Mouse (Mus musculus): Measurements from ENCODE around the gene Alox5.

Gene Alox5

DNA sequence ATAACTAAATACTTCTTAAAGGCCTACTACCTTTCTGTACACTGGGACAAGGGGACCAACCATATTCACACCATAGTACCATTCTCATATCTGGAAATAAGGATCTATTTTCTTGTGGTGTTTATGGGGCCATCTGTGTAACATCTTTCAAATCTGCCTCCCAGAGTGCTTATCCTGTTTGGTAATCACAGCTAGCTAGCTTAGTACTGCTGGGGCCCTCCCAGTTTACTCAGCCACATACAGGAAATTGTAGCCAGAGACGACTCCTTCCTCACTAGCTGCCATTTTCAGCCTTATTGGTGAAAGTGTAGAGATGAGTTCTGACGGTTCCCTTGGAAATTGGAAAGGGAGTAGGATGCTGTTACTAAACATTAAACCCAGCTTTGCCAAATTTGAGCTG, 79.4 kb downstream of the Alox5 start:
- DNase-seq: no peak

- DNase-seq: no peak
Observed at GRCm38 (mm10) chr6:116380157-116380556, 80.8 kb downstream of the Alox5 start.

DNA sequence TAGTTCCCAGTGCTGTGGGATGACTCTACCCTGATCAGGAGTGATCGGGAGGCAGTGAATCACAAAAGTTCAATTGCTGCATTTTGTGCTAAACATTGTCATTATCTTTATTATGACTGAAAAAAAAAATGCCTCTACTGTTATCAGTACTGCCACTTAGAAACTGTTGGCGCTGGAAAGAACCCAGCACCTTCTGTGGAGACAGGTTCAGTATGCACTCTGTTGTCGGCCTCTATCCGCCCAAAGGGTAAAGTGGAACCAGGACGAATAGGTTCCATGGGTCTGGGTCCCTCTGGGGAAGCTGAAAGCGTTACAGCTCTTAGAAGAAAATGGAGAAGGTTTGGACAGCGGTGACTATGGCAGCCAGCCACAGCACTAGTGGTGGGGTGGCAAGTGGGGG, 82.1 kb downstream of the Alox5 start:
- no peak for DNase-seq

- DNase-seq: no peak
Observed at GRCm38 (mm10) chr6:116374618-116375017, 86.4 kb downstream of the Alox5 start.

DNA sequence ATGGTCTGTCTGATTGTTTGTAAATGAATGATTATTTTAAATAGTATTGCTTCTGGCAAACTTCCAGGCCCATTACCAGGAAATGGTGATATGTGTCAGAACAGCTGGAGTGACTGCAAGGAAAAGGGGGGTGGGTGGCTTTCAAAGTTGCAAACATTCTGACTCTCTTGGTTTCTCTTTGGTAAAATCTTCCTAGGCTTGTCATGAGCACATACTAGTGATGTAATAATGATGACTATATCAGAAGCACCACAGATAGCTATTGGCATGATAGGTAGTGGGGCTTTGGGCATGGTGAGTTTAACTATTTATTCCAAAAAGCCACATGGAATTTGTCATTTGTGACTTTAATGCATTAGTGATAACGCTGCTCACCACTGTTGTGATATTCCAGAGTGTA, 86.8 kb downstream of the Alox5 start:
- no peak for DNase-seq

GRCm38 (mm10) chr6:116371500-116371899, 89.5 kb downstream of the Alox5 start:
- DNase-seq: no peak

DNA sequence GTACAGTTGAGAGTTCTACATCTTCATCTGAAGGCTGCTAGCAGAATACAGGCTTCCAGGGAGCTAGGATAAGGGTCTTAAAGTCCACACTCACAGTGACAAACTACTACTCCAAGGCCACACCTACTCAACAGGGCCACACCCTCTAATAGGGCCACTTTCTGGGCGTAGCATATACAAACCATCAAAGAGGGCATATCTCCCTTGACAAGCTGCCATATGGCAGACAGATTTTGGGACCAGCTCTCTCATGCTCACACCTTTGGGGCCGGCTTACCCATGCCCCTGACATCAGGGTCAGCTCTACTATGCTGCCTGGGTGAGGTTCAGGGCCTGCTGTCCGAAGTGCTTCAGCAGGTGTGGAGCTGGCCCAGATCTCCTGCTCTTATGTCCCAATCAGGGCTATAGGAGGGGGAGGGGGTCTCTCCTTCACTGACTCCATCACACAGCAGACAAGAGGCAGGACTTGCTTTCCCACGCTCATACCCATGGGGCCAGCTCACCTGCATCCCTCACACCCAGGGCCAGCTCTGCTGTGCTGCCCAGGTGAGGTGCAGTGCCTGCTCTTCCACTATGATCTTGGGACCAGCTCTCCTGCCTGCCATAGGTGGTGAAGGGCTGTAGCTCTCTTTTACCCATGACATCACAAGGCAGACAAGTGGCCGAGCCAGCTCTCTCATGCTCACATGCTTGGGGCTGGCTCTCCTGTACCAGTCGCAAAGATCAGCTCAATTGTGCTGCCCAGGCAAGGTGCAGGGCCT, 90.6 kb downstream of the Alox5 start:
- DNase-seq: no peak

DNA sequence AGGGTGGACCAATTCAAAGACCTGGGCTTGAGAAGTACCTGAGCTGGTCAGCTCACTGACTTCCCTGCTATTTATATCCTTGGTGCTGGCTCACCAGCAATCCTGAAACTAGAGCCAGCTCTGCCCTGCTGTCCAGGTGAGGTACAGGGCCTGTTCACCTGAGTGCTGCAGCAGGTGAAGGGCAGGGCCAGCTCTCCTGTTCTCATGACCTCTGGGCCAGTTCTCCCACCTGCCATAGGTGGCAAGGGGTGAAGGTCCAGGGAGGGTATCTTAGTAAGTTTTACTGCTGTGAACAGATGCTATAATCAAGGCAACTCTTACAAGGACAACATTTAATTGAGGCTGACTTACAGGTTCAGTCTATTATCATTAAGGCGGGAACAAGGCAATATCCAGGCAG, 91.2 kb downstream of the Alox5 start:
- no peak for DNase-seq

DNA sequence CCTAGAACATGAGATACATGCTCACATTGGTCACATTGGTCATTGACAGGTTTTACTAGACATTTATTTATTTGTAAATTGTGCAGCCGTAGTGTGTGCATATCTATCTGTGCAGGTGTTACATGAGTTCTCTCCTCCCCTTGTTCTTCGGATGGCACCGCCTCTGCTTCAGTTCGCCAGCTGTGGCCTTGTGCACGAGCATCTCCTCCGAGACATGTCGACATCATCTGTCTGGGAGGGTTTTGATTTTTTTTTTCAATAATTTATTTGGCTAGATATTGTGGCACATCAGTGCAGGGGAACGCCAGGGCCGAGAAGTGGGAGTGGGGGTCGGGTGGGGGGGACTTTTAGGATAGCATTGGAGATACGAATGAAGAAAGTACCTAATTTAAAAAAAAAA, 93.0 kb downstream of the Alox5 start:
- no peak for DNase-seq

GRCm38 (mm10) chr6:116361993-116362392, 99.0 kb downstream of the Alox5 start:
- DNase-seq: no peak

GRCm38 (mm10) chr6:116361463-116361862, 99.5 kb downstream of the Alox5 start:
- no peak for DNase-seq
